Mouse (Mus musculus) cerebellum, adult 9-11 months (tissue): ENCODE measurements around the gene Osbp.

ENCODE experiments used
- DNase-seq: peaks from one replicate; pipeline ENCODE4 v3.0.0; 2022

The Osbp gene

GRCm38 (mm10) chr19:12011560-12012556 lies 46.1 kb downstream of the Osbp start:
- peak; percentile 87 for DNase-seq

GRCm38 (mm10) chr19:12012615-12013014 lies 46.9 kb downstream of the Osbp start:
- no peak for DNase-seq

GRCm38 (mm10) chr19:12013228-12013627 lies 47.5 kb downstream of the Osbp start:
- DNase-seq: peak; percentile 64

GRCm38 (mm10) chr19:12015708-12016107 lies 50.0 kb downstream of the Osbp start:
- no peak for DNase-seq

- DNase-seq: no peak
Measured at GRCm38 (mm10) chr19:12016192-12016591, 50.5 kb downstream of the Osbp start.

GRCm38 (mm10) chr19:12024149-12024548 lies 58.4 kb downstream of the Osbp start:
- DNase-seq: no peak

- DNase-seq: no peak
Measured at GRCm38 (mm10) chr19:12025333-12025732, 59.6 kb downstream of the Osbp start.

- DNase-seq: no peak
Measured at GRCm38 (mm10) chr19:12026606-12027005, 60.9 kb downstream of the Osbp start.

GRCm38 (mm10) chr19:12037727-12038126 lies 72.0 kb downstream of the Osbp start:
- no peak for DNase-seq

GRCm38 (mm10) chr19:12041217-12041616 lies 75.5 kb downstream of the Osbp start, which contains the start of gene Olfr1423:
Gene Olfr1423 (minus strand): TSS chr19:12041317.
- DNase-seq: no peak

GRCm38 (mm10) chr19:12043163-12043562 lies 77.4 kb downstream of the Osbp start:
- DNase-seq: no peak
